10 mouse cellular contexts compared by ENCODE assay signal in the genomic region with DNA sequence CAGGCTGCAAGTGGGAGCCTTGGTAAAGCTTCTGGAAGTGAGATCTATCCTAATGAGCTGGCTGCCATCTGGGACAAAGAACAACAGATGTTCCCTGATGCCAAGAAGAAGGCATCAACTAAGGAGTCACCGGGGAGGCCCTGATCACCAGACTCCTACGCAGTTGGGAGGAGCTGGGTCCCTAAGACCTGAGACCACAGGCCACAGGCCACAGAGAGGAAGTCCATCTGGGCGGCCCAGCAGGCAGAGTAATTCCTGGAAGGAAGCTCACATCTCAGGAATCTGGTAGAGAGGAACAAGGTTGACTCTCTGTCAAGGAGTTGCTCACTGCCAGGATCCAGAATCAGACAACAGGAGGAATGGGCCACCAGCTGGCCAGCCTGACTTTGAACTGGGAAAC. TPM values are rescaled to one million over a fixed set of nuclear protein-coding genes. Genes with fewer than 3 reads are reported as not detected.
A peak's percentile ranks its signal among the peaks of the same experiment; 100 is the strongest.
DNase-seq lines count a peak whose midpoint lies in the region.
"Had no signal": no experiment of that assay in that cellular context is flagged by ENCODE, and none has a peak within 500 bp of the region (broad histone marks: within the 10 kb centered on the region; RNA-seq: fewer than 3 reads in every experiment).

No protein-coding gene starts in this region.

- H3K4me3 ChIP-seq in brown adipose tissue, adult 24 weeks (ENCODE audit: insufficient read depth, low read depth, low read length), result no peak overlapping the region
- H3K4me3 ChIP-seq: liver, embryonic 15.5 days had no signal

- peak overlapping the region; percentile 95 for H3K27ac ChIP-seq in brown adipose tissue, adult 24 weeks (replicated peaks; ENCODE audit: low read depth, low read length)
- H3K27ac ChIP-seq: liver, embryonic 15.5 days had no signal

- peaks cover 21% of the 10 kb centered on the region for H3K4me1 ChIP-seq in brown adipose tissue, adult 24 weeks (ENCODE audit: control insufficient read depth, insufficient read depth, insufficient read length, low read length)

- intact Hi-C loops in heart, postnatal 25 days (cut with DNase I), result no loop called here

- peak; percentile 39 to 48 for DNase-seq in layer of hippocampus, adult 18-20 months (ENCODE audit: low spot score in 2 of 2)
- DNase-seq in layer of hippocampus, adult 11-12 months (ENCODE audit: low spot score), result no peak
- peak; percentile 59 for DNase-seq in heart, postnatal 25 days (ENCODE audit: low spot score)
- DNase-seq in lung, postnatal 36 days, result peak; percentile 71
- no peak for DNase-seq in spleen, adult 12 weeks (ENCODE audit: low spot score)
- no peak for DNase-seq in cerebellum, postnatal 36 days

RNA-seq across cellular contexts. Expression of a gene that starts 2.9 kb away (rescaled TPM):
- total RNA-seq in layer of hippocampus, adult 18-20 months (2021), result 1 to 10 TPM; 6.1 to 8.3 TPM
- 7.0 and 9.6 TPM in 2 replicates for polyA plus RNA-seq in brown adipose tissue, adult 24 weeks (2012; ENCODE audit: insufficient read depth, insufficient read length, missing spikeins)
- total RNA-seq in heart, postnatal 25 days (2021), result 10 to 100 TPM; 32.5 to 43.1 TPM

RNA-seq across cellular contexts. Expression of a gene that starts 9.1 kb away (rescaled TPM):
- total RNA-seq in layer of hippocampus, adult 18-20 months (2021), result not detected
- polyA plus RNA-seq in brown adipose tissue, adult 24 weeks (2012; ENCODE audit: insufficient read depth, insufficient read length, missing spikeins), result not detected in 2 replicates
- not detected for total RNA-seq in heart, postnatal 25 days (2021)
- total RNA-seq: CH12.LX; gastrocnemius, adult 8-10 months had no signal
- polyA plus RNA-seq: liver, embryonic 15.5 days had no signal

RNA-seq across cellular contexts. Expression of a gene that starts 35.7 kb away (rescaled TPM):
- 10 to 100 TPM; 57.7 to 60.0 TPM for total RNA-seq in layer of hippocampus, adult 18-20 months (2021)
- 426 and 428 TPM in 2 replicates for polyA plus RNA-seq in brown adipose tissue, adult 24 weeks (2012; ENCODE audit: insufficient read depth, insufficient read length, missing spikeins)
- 10 to 100 TPM; 11.5 to 12.2 TPM for total RNA-seq in heart, postnatal 25 days (2021)

RNA-seq across cellular contexts. Expression of a gene that starts 37.6 kb away (rescaled TPM):
- total RNA-seq in layer of hippocampus, adult 18-20 months (2021), result under 1 TPM; 0.36 to 0.47 TPM
- polyA plus RNA-seq in brown adipose tissue, adult 24 weeks (2012; ENCODE audit: insufficient read depth, insufficient read length, missing spikeins), result 1.0 and 1.2 TPM in 2 replicates
- total RNA-seq in heart, postnatal 25 days (2021), result 1 to 10 TPM; 1.6 to 2.2 TPM
- total RNA-seq: CH12.LX had no signal

RNA-seq across cellular contexts. Expression of a gene that starts 55.7 kb away (rescaled TPM):
- total RNA-seq in layer of hippocampus, adult 18-20 months (2021), result 10 to 100 TPM; 70.4 to 73.5 TPM
- polyA plus RNA-seq in brown adipose tissue, adult 24 weeks (2012; ENCODE audit: insufficient read depth, insufficient read length, missing spikeins), result 78.2 and 99.0 TPM in 2 replicates
- 10 to 100 TPM; 76.6 to 80.9 TPM for total RNA-seq in heart, postnatal 25 days (2021)

Comparison
In these comparisons a context has a peak if more than half of its experiments do, and no peak if none do; other contexts are left out.
1. DNase-seq: peak in layer of hippocampus, adult 18-20 months (2 of 2), heart, postnatal 25 days (single experiment) and lung, postnatal 36 days (single experiment); none in layer of hippocampus, adult 11-12 months (single experiment), spleen, adult 12 weeks (single experiment) and cerebellum, postnatal 36 days (0 of 2).
2. RNA of a gene that starts 35.7 kb away (total RNA-seq): 57.7 to 60.0 TPM in layer of hippocampus, adult 18-20 months; 11.5 to 12.2 TPM in heart, postnatal 25 days; every median in the first group is over 4 times any median in the second.